Mouse (Mus musculus) brain, embryonic 18.5 days (tissue): Measurements from ENCODE around the gene Ldlrad3.
A peak's percentile ranks its signal among the peaks of the same experiment; 100 is the strongest.

Source experiments
- DNase-seq: peaks from one replicate; pipeline ENCODE4 v3.0.0-alpha.2; 2012; ENCODE audit warnings: low read depth, low spot score

Gene Ldlrad3

GRCm38 (mm10) chr2:102038229-102038894 is 147.8 kb downstream of the Ldlrad3 start:
- peak; percentile 70 for DNase-seq

- no peak for DNase-seq
Measured at GRCm38 (mm10) chr2:102036665-102037511, 149.3 kb downstream of the Ldlrad3 start.

GRCm38 (mm10) chr2:102034513-102034879 is 151.7 kb downstream of the Ldlrad3 start:
- no peak for DNase-seq

- DNase-seq, result no peak
Measured at GRCm38 (mm10) chr2:102033818-102034512, 152.2 kb downstream of the Ldlrad3 start.

GRCm38 (mm10) chr2:102032713-102033343 is 153.4 kb downstream of the Ldlrad3 start:
- DNase-seq, result no peak

- DNase-seq, result no peak
Measured at GRCm38 (mm10) chr2:102030652-102031051, 155.5 kb downstream of the Ldlrad3 start.

- DNase-seq, result no peak
Measured at GRCm38 (mm10) chr2:102030152-102030551, 156.0 kb downstream of the Ldlrad3 start.

GRCm38 (mm10) chr2:102029682-102030081 is 156.5 kb downstream of the Ldlrad3 start:
- DNase-seq, result no peak

GRCm38 (mm10) chr2:102027265-102027664 is 158.9 kb downstream of the Ldlrad3 start:
- no peak for DNase-seq

- no peak for DNase-seq
Measured at GRCm38 (mm10) chr2:102026156-102026555, 160.0 kb downstream of the Ldlrad3 start.

- DNase-seq, result no peak
Measured at GRCm38 (mm10) chr2:102024483-102024882, 161.7 kb downstream of the Ldlrad3 start.

GRCm38 (mm10) chr2:102021371-102022084 is 164.7 kb downstream of the Ldlrad3 start:
- no peak for DNase-seq

GRCm38 (mm10) chr2:102020546-102020945 is 165.6 kb downstream of the Ldlrad3 start:
- DNase-seq, result no peak

GRCm38 (mm10) chr2:102014538-102015113 is 171.6 kb downstream of the Ldlrad3 start:
- DNase-seq, result no peak

- DNase-seq, result no peak
Measured at GRCm38 (mm10) chr2:102011311-102011975, 174.7 kb downstream of the Ldlrad3 start.

GRCm38 (mm10) chr2:102009766-102010265 is 176.4 kb downstream of the Ldlrad3 start:
- no peak for DNase-seq

- DNase-seq, result no peak
Measured at GRCm38 (mm10) chr2:102006143-102006542, 180.0 kb downstream of the Ldlrad3 start.

GRCm38 (mm10) chr2:102005377-102006007 is 180.7 kb downstream of the Ldlrad3 start:
- DNase-seq, result no peak

- no peak for DNase-seq
Measured at GRCm38 (mm10) chr2:102003776-102004264, 182.4 kb downstream of the Ldlrad3 start.
